Mouse (Mus musculus) neural tube, embryonic 11.5 days (tissue): ENCODE data around the gene Utp18. TPM values are rescaled to one million over a fixed set of nuclear protein-coding genes. Genes with fewer than 3 reads are reported as not detected.
A peak's percentile ranks its signal among the peaks of the same experiment; 100 is the strongest.

ENCODE experiments used
- ATAC-seq: fragments of 200-750 bp; cut with Nextera tagmentation; 2 replicates; pipeline ENCODE4 v1.8.0; 2017; ENCODE audit warnings: moderate number of reproducible peaks, mild to moderate bottlenecking, moderate TSS enrichment, moderate library complexity; ENCODE audit not compliant: insufficient read depth, low FRiP score, low TSS enrichment
- DNase-seq: peaks from one replicate; pipeline ENCODE4 v3.0.0-alpha.2; 2015; ENCODE audit warnings: low spot score
- H3K27ac ChIP-seq: fragments of 300-500 bp; sonication (generic); 2 replicates; pipeline ENCODE4 v1.5.1; 2014; ENCODE audit warnings: low read depth, mild to moderate bottlenecking, low read length
- H3K27me3 ChIP-seq: fragments of 300-500 bp; sonication (generic); 2 replicates; pipeline ENCODE4 v1.6.1; 2014; ENCODE audit warnings: mild to moderate bottlenecking, low read length, mixed read lengths; ENCODE audit not compliant: control insufficient read depth, insufficient read depth
- H3K36me3 ChIP-seq: fragments of 300-500 bp; sonication (generic); 2 replicates; pipeline ENCODE4 v1.6.1; 2014; ENCODE audit warnings: mild to moderate bottlenecking, low read length, moderate library complexity, mixed read lengths; ENCODE audit not compliant: control insufficient read depth, insufficient read depth
- H3K4me1 ChIP-seq: fragments of 300-500 bp; sonication (generic); 2 replicates; pipeline ENCODE4 v1.6.1; 2014; ENCODE audit warnings: low read length, mixed read lengths; ENCODE audit not compliant: control insufficient read depth, insufficient read depth
- H3K4me2 ChIP-seq: fragments of 300-500 bp; sonication (generic); 2 replicates; pipeline ENCODE4 v1.6.1; 2014; ENCODE audit warnings: low read depth, mild to moderate bottlenecking, moderate library complexity
- H3K4me3 ChIP-seq: fragments of 300-500 bp; sonication (generic); 2 replicates; pipeline ENCODE4 v1.5.1; 2014; ENCODE audit warnings: low read depth, low read length
- H3K9ac ChIP-seq: fragments of 300-500 bp; sonication (generic); 2 replicates; pipeline ENCODE4 v1.6.1; 2014; ENCODE audit warnings: mild to moderate bottlenecking, low read length
- H3K9me3 ChIP-seq: fragments of 300-500 bp; sonication (generic); 2 replicates; pipeline ENCODE4 v1.6.1; 2016; ENCODE audit warnings: low read length; ENCODE audit not compliant: control insufficient read depth
- WGBS: fragments of 180-500 bp; shearing (Covaris S2); extraction: QIAGEN DNeasy Blood & Tissue Kit; methylation state at CpG from one replicate; pipeline ENCODE4 v1.1.7; 2014; 5-methylcytosine and 5-hydroxymethylcytosine counted together
- polyA plus RNA-seq: library from polyadenylated mRNA; unstranded; fragments of >200 nt; fragmentation: Nextera tagmentation; extraction: Ambion mirVana; gene quantifications from 2 replicates; pipeline ENCODE4 v1.2.1, GENCODE M21; 2014

Gene Utp18
- polyA plus RNA-seq, 1 experiment from 2014 or later: 40.7 TPM

DNA sequence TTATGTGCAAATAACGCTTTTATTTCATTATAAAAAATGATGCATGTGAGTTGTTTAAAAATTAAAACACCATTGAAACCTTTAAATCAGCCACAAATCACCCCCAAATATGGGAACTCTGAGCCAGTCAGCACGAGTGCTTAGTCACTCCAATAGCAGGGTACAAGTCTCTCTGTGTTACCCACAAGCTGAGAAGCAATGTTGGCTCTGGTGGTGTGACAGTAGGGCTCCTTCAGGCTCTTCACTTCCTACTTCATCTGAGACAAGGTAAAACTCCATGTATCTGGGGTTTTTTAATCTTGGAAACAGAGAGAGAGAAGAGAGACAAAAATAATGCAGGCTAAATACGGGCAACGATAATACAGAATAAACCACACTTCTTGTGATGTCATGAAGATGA is 72.6 kb downstream of the Utp18 start:
- no peak for DNase-seq
- Histone ChIP-seq H3K9ac (no peak overlapping the region), H3K27ac (no peak overlapping the region), H3K4me2 (no peak overlapping the region), H3K36me3 (no peaks in the 10 kb centered on the region), H3K27me3 (no peaks in the 10 kb centered on the region), H3K4me3 (no peak overlapping the region), H3K9me3 (no peaks in the 10 kb centered on the region), H3K4me1 (no peaks in the 10 kb centered on the region)
- WGBS: 92% methylated on average over 4 of the region's 4 CpGs
- no peak for ATAC-seq

DNA sequence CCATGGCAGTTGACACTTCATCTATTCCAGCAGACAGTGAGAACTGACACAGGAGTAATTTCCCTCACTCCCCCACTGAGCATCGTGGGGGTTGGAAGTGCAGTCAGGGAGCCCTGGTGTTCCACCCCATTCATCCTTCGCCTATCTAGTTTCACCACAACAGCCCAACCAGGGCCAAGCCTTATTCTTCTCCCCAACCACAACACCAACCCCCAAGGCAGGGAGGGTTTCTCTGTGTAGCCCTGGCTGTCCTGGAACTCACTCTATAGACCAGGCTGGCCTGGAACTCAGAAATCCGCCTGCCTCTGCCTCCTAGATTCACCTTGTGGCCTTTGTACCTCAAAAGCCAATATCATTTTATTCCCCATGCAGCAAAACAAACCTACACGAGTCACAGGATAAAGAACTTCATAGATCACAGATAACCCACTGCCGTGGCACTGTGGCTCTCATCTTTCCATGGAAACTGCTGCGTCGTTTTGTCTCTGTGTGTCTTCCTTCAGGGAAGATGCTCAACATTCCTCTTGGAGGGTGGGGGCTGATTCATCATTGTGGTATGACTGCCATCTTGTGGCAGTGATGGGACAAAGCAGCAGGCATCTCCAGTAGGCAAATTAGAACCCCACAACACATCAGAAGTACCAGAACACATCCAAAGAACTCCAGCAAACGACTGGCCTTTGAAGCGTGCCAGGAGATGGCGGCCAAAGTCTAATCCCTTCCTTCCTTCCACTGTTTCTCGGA is 73.3 kb downstream of the Utp18 start:
- Histone ChIP-seq H3K9ac (no peak overlapping the region), H3K36me3 (no peaks in the 10 kb centered on the region), H3K4me2 (no peak overlapping the region), H3K9me3 (no peaks in the 10 kb centered on the region), H3K27me3 (no peaks in the 10 kb centered on the region), H3K4me1 (no peaks in the 10 kb centered on the region), H3K4me3 (no peak overlapping the region), H3K27ac (no peak overlapping the region)
- DNase-seq (peak; percentile 70), ATAC-seq (peak; percentile 60; the same call in 1 of the 2 replicates)
- 39% methylated on average over 11 of the region's 11 CpGs for WGBS

Other genes starting within 250 kb of the Utp18 start
- gene Mbtd1, start 86 bp upstream of the Utp18 start, polyA plus RNA-seq: 26.4 and 29.5 TPM in 2 replicates
- 109 and 135 TPM in 2 replicates for gene Nme2, start 70.5 kb upstream of the Utp18 start, polyA plus RNA-seq
- gene Gm20390, start 82.5 kb upstream of the Utp18 start, polyA plus RNA-seq: 382 and 395 TPM in 2 replicates
- gene Nme1, start 82.8 kb upstream of the Utp18 start, polyA plus RNA-seq: 275 and 294 TPM in 2 replicates
- gene Spag9, start 110.3 kb upstream of the Utp18 start, polyA plus RNA-seq: 85.6 and 86.6 TPM in 2 replicates